Comparison of ENCODE assay signal across 19 mouse cellular contexts in genomic region chr1:131837035-131837434, GRCm38 (mm10). TPM values are rescaled to one million over a fixed set of nuclear protein-coding genes. Genes with fewer than 3 reads are reported as not detected.
"Had no signal": no experiment of that assay in that cellular context is flagged by ENCODE, and none has a peak within 500 bp of the region (broad histone marks: within the 10 kb centered on the region; RNA-seq: fewer than 3 reads in every experiment).

No protein-coding gene starts in this region.

- ATAC-seq: midbrain, embryonic 13.5 days; midbrain, embryonic 16.5 days had no signal

- H3K27ac ChIP-seq: kidney, postnatal 0 days; liver, embryonic 13.5 days; midbrain, embryonic 13.5 days; neural tube, embryonic 13.5 days had no signal

- H3K4me1 ChIP-seq: liver, embryonic 13.5 days had no signal

- DNase-seq: kidney, postnatal 25 days; layer of hippocampus, adult 9-11 months; liver, embryonic 13.5 days; lung, adult 2 months; lung, postnatal 14 days; lung, postnatal 4 days; retina, postnatal 1 day; right cerebral cortex, postnatal 25 days; spleen, adult 18-20 months; thymus, adult 18-20 months; thymus, postnatal 36 days had no signal

- H3K9ac ChIP-seq: liver, embryonic 13.5 days; midbrain, embryonic 13.5 days; neural tube, embryonic 13.5 days had no signal

- H3K4me2 ChIP-seq: liver, embryonic 13.5 days; midbrain, embryonic 13.5 days; neural tube, embryonic 13.5 days had no signal

- H3K36me3 ChIP-seq: liver, embryonic 13.5 days had no signal

- H3K4me3 ChIP-seq: layer of hippocampus, adult 2 months; liver, embryonic 13.5 days; midbrain, embryonic 13.5 days; myocyte; neural tube, embryonic 13.5 days had no signal

- H3K9me3 ChIP-seq: liver, embryonic 13.5 days; midbrain, embryonic 13.5 days; neural tube, embryonic 13.5 days had no signal

- H3K27me3 ChIP-seq: liver, embryonic 13.5 days; midbrain, embryonic 13.5 days; neural tube, embryonic 13.5 days had no signal

RNA-seq across cellular contexts. Expression of gene Pm20d1, which starts 39.9 kb away (rescaled TPM):
- total RNA-seq: monocyte, adult 5-6 weeks; neutrophil, adult 5-6 weeks had no signal
